Mouse (Mus musculus) embryonic facial prominence, embryonic 15.5 days (tissue): ENCODE measurements at regions not wholly inside any gene's neighbourhood (a gene's known extent, or its start where the extent isn't known, plus 50 kb on each side); places are given as distances from the start of the nearest gene placed in this dataset.

ENCODE experiments used
- ATAC-seq: fragments of 200-750 bp; cut with Nextera tagmentation; 2 replicates; pipeline ENCODE4 v1.8.0; 2017; ENCODE audit warnings: low read depth, moderate TSS enrichment; ENCODE audit not compliant: insufficient number of reproducible peaks, low FRiP score, low TSS enrichment
- H3K27ac ChIP-seq: fragments of 300-500 bp; sonication (generic); replicated peaks from 2 replicates; pipeline ENCODE4 v1.5.1; 2015; ENCODE audit warnings: mild to moderate bottlenecking, inconsistent platforms
- H3K27me3 ChIP-seq: fragments of 300-500 bp; sonication (generic); 2 replicates; pipeline ENCODE4 v1.6.1; 2015; ENCODE audit warnings: inconsistent platforms
- H3K36me3 ChIP-seq: fragments of 300-500 bp; sonication (generic); 2 replicates; pipeline ENCODE4 v1.6.1; 2015; ENCODE audit warnings: mild to moderate bottlenecking, inconsistent platforms
- H3K4me1 ChIP-seq: fragments of 300-500 bp; sonication (generic); 2 replicates; pipeline ENCODE4 v1.6.1; 2015; ENCODE audit warnings: inconsistent platforms
- H3K4me2 ChIP-seq: fragments of 300-500 bp; sonication (generic); replicated peaks from 2 replicates; pipeline ENCODE4 v1.6.1; 2015; ENCODE audit warnings: mild to moderate bottlenecking, inconsistent platforms
- H3K4me3 ChIP-seq: fragments of 300-500 bp; sonication (generic); replicated peaks from 2 replicates; pipeline ENCODE4 v1.5.1; 2015; ENCODE audit warnings: mild to moderate bottlenecking, inconsistent platforms
- H3K9ac ChIP-seq: fragments of 300-500 bp; sonication (generic); 2 replicates; pipeline ENCODE4 v1.6.1; 2015; ENCODE audit warnings: inconsistent platforms
- H3K9me3 ChIP-seq: fragments of 300-500 bp; sonication (generic); replicated peaks from 2 replicates; pipeline ENCODE4 v1.6.1; 2016; ENCODE audit warnings: inconsistent platforms
- WGBS: fragments of 180-500 bp; shearing (Covaris S2); methylation state at CpG from one replicate; pipeline ENCODE4 v1.1.7; 2015; 5-methylcytosine and 5-hydroxymethylcytosine counted together

DNA sequence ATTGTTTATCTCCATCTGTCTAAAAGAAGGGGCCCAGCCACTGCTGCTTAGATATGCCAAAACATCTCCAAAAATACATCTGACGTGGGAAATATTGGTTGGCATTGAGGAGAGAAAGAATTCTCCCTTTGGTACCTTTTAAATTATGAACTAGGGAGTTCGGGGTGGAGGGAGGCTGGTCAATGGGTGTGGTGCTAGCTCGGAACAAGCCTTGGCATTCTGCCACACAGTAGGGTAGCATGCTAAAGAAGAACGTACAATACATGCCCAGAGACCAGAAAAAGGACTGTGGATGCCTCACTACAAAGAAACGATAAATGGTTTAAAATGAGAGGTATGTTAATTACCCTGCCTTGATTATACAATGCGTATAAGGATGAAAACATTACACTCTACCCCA, 149.3 kb downstream of the Nectin1 start:
- Histone ChIP-seq H3K4me1 (0 out of 2 replicates have a peak, but pooled peaks cover 2% of the 10 kb centered on the region), H3K4me2 (no peak overlapping the region), H3K27me3 (no peaks in the 10 kb centered on the region; the same call in 1 of the 2 replicates), H3K9me3 (no peaks in the 10 kb centered on the region), H3K9ac (no peak overlapping the region), H3K4me3 (no peak overlapping the region), H3K36me3 (no peaks in the 10 kb centered on the region), H3K27ac (no peak overlapping the region)
- no peak for ATAC-seq
- 41% methylated on average over 6 of the region's 6 CpGs for WGBS

DNA sequence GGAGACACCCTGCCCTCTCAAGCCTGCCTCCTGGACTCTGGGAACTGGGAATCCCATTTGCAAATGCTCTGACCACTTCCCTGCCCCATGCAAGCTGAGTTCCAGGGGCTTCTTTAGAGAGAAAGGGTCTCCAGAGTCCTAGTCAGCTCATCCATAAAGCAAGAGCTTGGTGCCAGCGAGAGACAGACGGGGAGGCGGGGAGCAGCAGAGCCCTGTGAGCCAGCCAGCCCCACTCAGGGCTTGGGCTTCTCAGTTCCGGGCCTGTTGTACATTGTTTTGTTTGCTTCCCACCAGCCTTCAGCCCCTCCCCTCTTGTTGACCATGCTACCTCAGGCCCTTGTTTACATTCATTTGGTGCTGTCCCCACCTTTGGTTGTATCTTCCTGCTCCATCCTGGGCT, 143.9 kb upstream of the Thy1 start:
- H3K27ac ChIP-seq = no peak overlapping the region
- H3K4me1 ChIP-seq = peaks cover 15% of the 10 kb centered on the region; the same call in 1 of the 2 replicates
- H3K9ac ChIP-seq = no peak overlapping the region
- H3K9me3 ChIP-seq = no peaks in the 10 kb centered on the region
- no peak overlapping the region for H3K4me3 ChIP-seq
- no peak for ATAC-seq
- H3K4me2 ChIP-seq = no peak overlapping the region
- H3K36me3 ChIP-seq = no peaks in the 10 kb centered on the region
- no peaks in the 10 kb centered on the region for H3K27me3 ChIP-seq
- 55% methylated on average over 4 of the region's 4 CpGs for WGBS

DNA sequence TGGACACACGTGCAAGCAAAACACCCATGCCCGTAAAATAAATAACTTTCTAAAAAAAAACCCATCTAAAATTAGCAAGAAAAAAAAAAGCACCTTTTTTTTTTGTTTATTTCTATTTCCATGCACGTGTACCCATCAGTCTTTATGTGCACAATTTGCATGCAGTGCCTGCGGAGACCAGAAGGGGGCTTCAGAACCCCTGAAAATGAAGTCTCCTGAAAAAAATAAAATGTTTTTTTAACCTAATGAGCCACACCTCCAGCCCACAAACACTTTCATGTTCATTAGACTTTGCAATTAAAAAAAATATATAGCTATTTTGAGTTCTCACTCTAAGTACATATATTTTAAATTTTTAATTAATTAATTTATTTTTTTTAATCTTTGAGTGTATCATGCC, 134.9 kb upstream of the Thy1 start:
- no peak overlapping the region for H3K27ac ChIP-seq
- no peak overlapping the region for H3K4me3 ChIP-seq
- H3K4me2 ChIP-seq = no peak overlapping the region
- no peaks in the 10 kb centered on the region for H3K27me3 ChIP-seq
- ATAC-seq = no peak
- H3K9me3 ChIP-seq = no peaks in the 10 kb centered on the region
- H3K36me3 ChIP-seq = no peaks in the 10 kb centered on the region
- 85% methylated on average over 4 of the region's 4 CpGs for WGBS
- no peaks in the 10 kb centered on the region for H3K4me1 ChIP-seq
- no peak overlapping the region for H3K9ac ChIP-seq

GRCm38 (mm10) chr9:43915015-43915414, 128.2 kb upstream of the Thy1 start:
- Histone ChIP-seq H3K4me3 (no peak overlapping the region), H3K36me3 (no peaks in the 10 kb centered on the region), H3K4me2 (no peak overlapping the region), H3K4me1 (peaks cover 3% of the 10 kb centered on the region; the same call in 1 of the 2 replicates), H3K9me3 (no peaks in the 10 kb centered on the region), H3K27me3 (peaks cover 8% of the 10 kb centered on the region; the same call in 1 of the 2 replicates), H3K9ac (no peak overlapping the region), H3K27ac (no peak overlapping the region)
- no peak for ATAC-seq
- 54% methylated on average over 5 of the region's 5 CpGs for WGBS

- Histone ChIP-seq H3K9ac (no peak overlapping the region), H3K36me3 (no peaks in the 10 kb centered on the region), H3K27me3 (peaks cover 8% of the 10 kb centered on the region; the same call in 1 of the 2 replicates), H3K4me2 (no peak overlapping the region), H3K9me3 (no peaks in the 10 kb centered on the region), H3K4me1 (peaks cover 7% of the 10 kb centered on the region; the same call in 1 of the 2 replicates), H3K27ac (no peak overlapping the region), H3K4me3 (no peak overlapping the region)
- no peak for ATAC-seq
- 20% methylated on average over 10 of the region's 10 CpGs for WGBS
These were observed 125.7 kb upstream of the Thy1 start for GRCm38 (mm10) chr9:43917467-43917866.

GRCm38 (mm10) chr9:43919010-43919409, 124.2 kb upstream of the Thy1 start:
- H3K9me3 ChIP-seq = no peaks in the 10 kb centered on the region
- 75% methylated on average over 17 of the region's 17 CpGs for WGBS
- ATAC-seq = no peak
- H3K4me2 ChIP-seq = no peak overlapping the region
- H3K27ac ChIP-seq = no peak overlapping the region
- H3K4me3 ChIP-seq = no peak overlapping the region
- no peak overlapping the region for H3K9ac ChIP-seq
- H3K4me1 ChIP-seq = peaks cover 7% of the 10 kb centered on the region; the same call in 1 of the 2 replicates
- no peaks in the 10 kb centered on the region for H3K36me3 ChIP-seq
- peaks cover 14% of the 10 kb centered on the region; the same call in 1 of the 2 replicates for H3K27me3 ChIP-seq

DNA sequence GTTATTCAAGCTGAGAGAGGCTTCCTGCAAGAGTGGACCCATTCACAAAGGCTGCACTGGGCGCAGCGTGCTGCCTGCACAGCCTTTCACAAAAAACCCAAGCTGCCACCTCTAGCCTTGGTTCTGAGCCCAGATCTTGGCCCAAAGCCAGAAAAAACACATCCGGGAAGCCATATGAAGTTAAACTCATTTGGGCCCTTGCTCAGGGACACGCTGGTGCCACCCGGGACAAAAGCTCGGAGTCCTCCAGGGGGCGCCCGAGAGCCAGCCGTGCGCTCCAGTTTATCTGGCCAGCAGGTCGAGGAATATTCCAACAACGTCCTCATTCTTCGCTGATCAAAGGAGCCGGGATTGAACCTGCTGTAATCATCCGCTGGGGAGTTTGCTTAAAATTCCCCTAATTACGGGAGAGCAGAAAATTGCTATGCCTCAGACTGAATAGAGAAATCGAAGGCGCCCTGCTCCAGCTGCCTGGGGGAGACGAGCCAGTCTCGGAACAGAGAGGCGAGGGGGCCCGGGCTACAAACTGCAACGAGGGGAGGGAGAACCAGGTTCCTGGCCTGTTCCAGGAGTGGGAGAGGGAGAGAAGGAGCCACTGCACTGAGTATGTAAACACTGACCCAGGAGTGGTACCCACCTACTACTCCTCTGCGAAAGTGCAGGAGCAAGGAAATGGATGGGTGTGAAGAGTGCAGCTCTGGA, 123.0 kb upstream of the Thy1 start:
- no peak overlapping the region for H3K4me3 ChIP-seq
- H3K4me2 ChIP-seq = peak overlapping the region; percentile 24; the same call in 1 of the 2 replicates
- 0 out of 2 replicates have a peak, but pooled peaks have one; percentile 61 for ATAC-seq
- H3K4me1 ChIP-seq = peaks cover 7% of the 10 kb centered on the region; the same call in 1 of the 2 replicates
- WGBS = 8% methylated on average over 24 of the region's 24 CpGs
- peaks cover 14% of the 10 kb centered on the region; the same call in 1 of the 2 replicates for H3K27me3 ChIP-seq
- no peak overlapping the region for H3K9ac ChIP-seq
- H3K36me3 ChIP-seq = no peaks in the 10 kb centered on the region
- no peaks in the 10 kb centered on the region for H3K9me3 ChIP-seq
- H3K27ac ChIP-seq = no peak overlapping the region

DNA sequence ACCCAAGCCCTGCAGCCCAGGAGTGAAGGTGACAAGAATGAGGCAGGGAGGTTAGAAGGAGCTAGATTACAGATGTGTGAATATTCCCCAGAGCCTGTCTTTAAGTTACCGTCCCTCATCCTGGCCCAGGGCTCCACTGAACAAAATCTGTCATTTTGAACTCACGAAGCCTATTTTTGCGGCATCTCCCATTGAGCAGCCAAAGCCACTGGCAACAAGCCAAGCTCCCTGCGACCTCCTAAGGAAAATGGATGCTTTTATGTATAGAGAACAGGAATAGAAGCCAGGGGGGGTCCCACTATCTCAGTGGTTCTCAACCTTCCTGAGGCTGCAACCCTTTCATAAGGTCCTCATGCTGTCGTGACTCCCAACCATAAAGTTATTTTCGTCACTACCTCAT, 121.0 kb upstream of the Thy1 start:
- no peak overlapping the region for H3K9ac ChIP-seq
- WGBS = 46% methylated on average over 6 of the region's 6 CpGs
- no peak for ATAC-seq
- H3K4me3 ChIP-seq = no peak overlapping the region
- H3K4me2 ChIP-seq = no peak overlapping the region
- H3K9me3 ChIP-seq = no peaks in the 10 kb centered on the region
- no peak overlapping the region for H3K27ac ChIP-seq
- H3K27me3 ChIP-seq = peaks cover 10% of the 10 kb centered on the region; the same call in 1 of the 2 replicates
- peaks cover 7% of the 10 kb centered on the region; the same call in 1 of the 2 replicates for H3K4me1 ChIP-seq
- H3K36me3 ChIP-seq = no peaks in the 10 kb centered on the region

DNA sequence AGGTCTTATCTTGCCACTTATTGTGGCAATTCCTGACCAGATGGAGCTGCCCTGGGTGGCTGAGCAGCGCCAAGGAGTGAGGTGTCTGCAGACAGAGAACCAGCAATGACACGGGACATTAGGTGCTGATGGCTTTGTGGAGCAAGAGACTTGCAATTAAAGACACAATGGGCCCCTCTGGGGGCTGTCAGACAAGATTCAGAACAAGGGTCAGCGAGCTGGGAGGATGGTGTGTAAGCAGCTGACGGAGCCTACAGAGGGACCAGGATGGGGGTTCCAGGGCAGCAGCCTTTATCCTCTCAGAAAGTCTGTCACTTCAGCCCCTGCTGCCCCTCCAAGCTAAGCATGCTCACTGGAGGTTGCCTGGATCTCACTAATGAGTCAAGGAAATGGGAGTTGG, 120.1 kb upstream of the Thy1 start:
- 43% methylated on average over 4 of the region's 4 CpGs for WGBS
- Histone ChIP-seq H3K9me3 (no peaks in the 10 kb centered on the region), H3K4me3 (no peak overlapping the region), H3K9ac (no peak overlapping the region), H3K4me2 (no peak overlapping the region), H3K27me3 (peaks cover 7% of the 10 kb centered on the region; the same call in 1 of the 2 replicates), H3K4me1 (peaks cover 7% of the 10 kb centered on the region; the same call in 1 of the 2 replicates), H3K27ac (no peak overlapping the region), H3K36me3 (no peaks in the 10 kb centered on the region)
- ATAC-seq = no peak

DNA sequence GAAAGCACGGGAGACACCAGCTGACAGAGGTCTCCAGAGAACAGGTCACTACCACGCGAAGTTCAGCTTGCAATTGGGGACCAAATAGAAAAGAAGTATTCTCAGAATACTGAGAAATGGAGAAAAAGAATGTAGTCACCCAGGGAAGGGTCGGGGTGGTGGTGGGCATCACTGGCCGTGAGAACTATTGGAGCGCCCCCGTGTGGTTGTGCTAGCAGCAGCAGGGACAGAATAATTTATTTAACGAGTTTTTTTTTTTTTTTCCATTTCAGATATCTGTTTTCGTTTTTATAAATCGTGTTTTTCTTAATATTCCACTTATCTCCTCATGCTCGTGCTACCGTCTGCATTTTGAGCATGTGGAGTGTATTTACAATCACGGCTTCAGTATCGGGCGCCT, 118.4 kb upstream of the Thy1 start:
- peaks cover 6% of the 10 kb centered on the region; the same call in 1 of the 2 replicates for H3K4me1 ChIP-seq
- no peak overlapping the region for H3K4me3 ChIP-seq
- WGBS = 33% methylated on average over 15 of the region's 15 CpGs
- H3K4me2 ChIP-seq = no peak overlapping the region
- ATAC-seq = no peak
- peaks cover 7% of the 10 kb centered on the region; the same call in 1 of the 2 replicates for H3K27me3 ChIP-seq
- no peak overlapping the region for H3K9ac ChIP-seq
- no peaks in the 10 kb centered on the region for H3K36me3 ChIP-seq
- no peak overlapping the region for H3K27ac ChIP-seq
- H3K9me3 ChIP-seq = no peaks in the 10 kb centered on the region

DNA sequence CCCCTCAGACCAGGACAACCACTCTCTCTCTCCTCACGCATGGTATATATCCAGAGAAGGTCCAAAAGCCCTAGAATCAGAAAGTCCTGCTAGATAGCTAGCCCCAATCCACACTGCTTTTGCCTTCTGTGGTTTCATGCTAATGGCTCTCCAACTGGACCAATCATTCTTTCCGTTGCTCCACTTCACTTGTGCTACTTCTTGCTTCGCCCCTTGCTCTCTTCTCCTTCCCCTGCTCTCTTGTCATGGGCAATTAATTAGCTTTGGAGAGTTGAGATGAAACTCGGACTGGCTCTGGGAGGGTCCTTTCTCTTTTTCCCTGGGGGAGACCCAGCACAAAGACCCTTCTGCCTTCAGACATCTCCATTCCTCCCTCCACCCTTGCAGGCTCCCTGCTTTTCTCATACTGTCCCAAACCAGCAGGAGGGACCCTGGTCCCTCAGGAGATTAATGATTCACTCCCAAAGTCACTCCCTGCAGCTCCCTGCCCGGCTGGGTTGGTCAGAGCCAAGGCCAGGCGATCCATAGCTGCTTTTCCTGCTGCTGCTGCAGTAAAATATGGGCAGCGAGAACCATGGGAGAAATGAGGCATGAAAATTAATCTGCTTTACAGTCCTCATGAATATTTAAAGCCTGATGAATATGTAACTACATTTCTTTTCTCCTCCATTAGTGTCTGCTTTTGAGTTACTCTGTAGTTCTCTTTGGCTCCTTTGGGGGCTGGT, 113.7 kb upstream of the Thy1 start:
- Histone ChIP-seq H3K9ac (no peak overlapping the region), H3K36me3 (no peaks in the 10 kb centered on the region), H3K4me3 (no peak overlapping the region), H3K9me3 (no peaks in the 10 kb centered on the region), H3K27ac (no peak overlapping the region), H3K4me2 (no peak overlapping the region), H3K27me3 (0 out of 2 replicates have a peak, but pooled peaks cover 2% of the 10 kb centered on the region), H3K4me1 (no peaks in the 10 kb centered on the region)
- ATAC-seq = no peak
- WGBS = 30% methylated on average over 7 of the region's 7 CpGs
